17 mouse cellular contexts compared by ENCODE assay signal in genomic region chr5:89912359-89912758, GRCm38 (mm10). TPM values are rescaled to one million over a fixed set of nuclear protein-coding genes. Genes with fewer than 3 reads are reported as not detected.
"Had no signal": no experiment of that assay in that cellular context is flagged by ENCODE, and none has a peak within 500 bp of the region (broad histone marks: within the 10 kb centered on the region; RNA-seq: fewer than 3 reads in every experiment).

No protein-coding gene starts in this region.

- H3K36me3 ChIP-seq: intestine, embryonic 15.5 days; limb, embryonic 15.5 days; liver, embryonic 13.5 days; lung, embryonic 15.5 days; midbrain, embryonic 12.5 days had no signal

- H3K4me1 ChIP-seq: intestine, embryonic 15.5 days; limb, embryonic 15.5 days; liver, embryonic 13.5 days; lung, embryonic 15.5 days; megakaryocyte, embryonic 14.5 days had no signal

- H3K4me2 ChIP-seq: intestine, embryonic 15.5 days; limb, embryonic 15.5 days; liver, embryonic 13.5 days; lung, embryonic 15.5 days had no signal

- ATAC-seq: intestine, embryonic 15.5 days; liver, postnatal 0 days had no signal

- H3K27ac ChIP-seq: intestine, embryonic 15.5 days; left cerebral cortex, adult 2 months; limb, embryonic 15.5 days; liver, embryonic 13.5 days; lung, embryonic 15.5 days; macrophage; midbrain, embryonic 12.5 days; stomach, postnatal 0 days had no signal

- H3K4me3 ChIP-seq: intestine, embryonic 15.5 days; left cerebral cortex, adult 2 months; limb, embryonic 15.5 days; liver, embryonic 13.5 days; lung, embryonic 15.5 days; megakaryocyte, embryonic 14.5 days; midbrain, embryonic 12.5 days had no signal

- H3K27me3 ChIP-seq: intestine, embryonic 15.5 days; limb, embryonic 15.5 days; liver, embryonic 13.5 days; lung, embryonic 15.5 days; megakaryocyte, embryonic 14.5 days had no signal

- DNase-seq: kidney, adult 18-20 months; kidney, postnatal 10 days; liver, embryonic 13.5 days; liver, postnatal 0 days; lung, postnatal 14 days; right cerebral cortex, adult 18-20 months; right cerebral cortex, postnatal 25 days; thymus, postnatal 4 days had no signal

- H3K9me3 ChIP-seq: intestine, embryonic 15.5 days; limb, embryonic 15.5 days; liver, embryonic 13.5 days; lung, embryonic 15.5 days; megakaryocyte, embryonic 14.5 days; midbrain, embryonic 12.5 days had no signal

- H3K9ac ChIP-seq: intestine, embryonic 15.5 days; limb, embryonic 15.5 days; liver, embryonic 13.5 days; liver, postnatal 0 days; lung, embryonic 15.5 days; midbrain, embryonic 12.5 days had no signal

RNA-seq across cellular contexts. Expression of gene Adamts3, which starts 29.2 kb away (rescaled TPM):
- total RNA-seq: monocyte, adult 5-6 weeks had no signal
- polyA plus RNA-seq: macrophage had no signal
